Mouse (Mus musculus): ENCODE data around the gene Tmem14a.

Gene Tmem14a

GRCm38 (mm10) chr1:21248560-21249390, 30.4 kb downstream of the Tmem14a start:
- no peaks in the 10 kb centered on the region for H3K27me3 ChIP-seq (ENCODE audit: insufficient read depth, low read length)
- peaks cover 12% of the 10 kb centered on the region for H3K36me3 ChIP-seq (ENCODE audit: insufficient read depth, low read length)
- no peak overlapping the region for H3K4me3 ChIP-seq (replicated peaks; ENCODE audit: low read length)
- peaks cover 46% of the 10 kb centered on the region for H3K4me1 ChIP-seq (replicated peaks; ENCODE audit: low read depth, low read length)
- H3K9me3 ChIP-seq (ENCODE audit: low read length), result peaks cover 6% of the 10 kb centered on the region; the same call in 1 of the 2 replicates
- TF ChIP-seq POU5F1 (IDR thresholded peaks at IDR 0.05; ENCODE audit: borderline replicate concordance, low read length) (no peak), NANOG (IDR thresholded peaks at IDR 0.05; ENCODE audit: borderline replicate concordance, low read length) (no peak), CTCF (conservative IDR thresholded peaks at IDR 0.05; ENCODE audit: low read length) (no peak)

- Histone ChIP-seq H3K4me1 (replicated peaks; ENCODE audit: low read depth, low read length) (peaks cover 74% of the 10 kb centered on the region), H3K36me3 (ENCODE audit: insufficient read depth, low read length) (peaks cover 16% of the 10 kb centered on the region), H3K9me3 (ENCODE audit: low read length) (peaks cover 11% of the 10 kb centered on the region; the same call in 1 of the 2 replicates), H3K27me3 (ENCODE audit: insufficient read depth, low read length) (no peaks in the 10 kb centered on the region), H3K4me3 (replicated peaks; ENCODE audit: low read length) (no peak overlapping the region)
- TF ChIP-seq CTCF (conservative IDR thresholded peaks at IDR 0.05; ENCODE audit: low read length), result no peak
Measured at GRCm38 (mm10) chr1:21251661-21252060, 33.3 kb downstream of the Tmem14a start.

- Histone ChIP-seq H3K4me1 (replicated peaks; ENCODE audit: low read depth, low read length) (peaks cover 81% of the 10 kb centered on the region), H3K9me3 (ENCODE audit: low read length) (peaks cover 11% of the 10 kb centered on the region; the same call in 1 of the 2 replicates)
Measured at GRCm38 (mm10) chr1:21252566-21253302, 34.4 kb downstream of the Tmem14a start.

GRCm38 (mm10) chr1:21253303-21253650, 34.9 kb downstream of the Tmem14a start:
- H3K9me3 ChIP-seq (ENCODE audit: low read length), result peaks cover 11% of the 10 kb centered on the region; the same call in 1 of the 2 replicates
- H3K4me1 ChIP-seq (replicated peaks; ENCODE audit: low read depth, low read length), result peaks cover 81% of the 10 kb centered on the region
- peaks cover 16% of the 10 kb centered on the region for H3K36me3 ChIP-seq (ENCODE audit: insufficient read depth, low read length)
- H3K4me3 ChIP-seq (replicated peaks; ENCODE audit: low read length), result peak overlapping the region; percentile 27; the same call in 1 of the 2 replicates
- no peak for TF ChIP-seq CTCF (conservative IDR thresholded peaks at IDR 0.05; ENCODE audit: low read length)
- no peak for TF ChIP-seq POU5F1 (IDR thresholded peaks at IDR 0.05; ENCODE audit: borderline replicate concordance, low read length)
- H3K27me3 ChIP-seq (ENCODE audit: insufficient read depth, low read length), result no peaks in the 10 kb centered on the region

More at GRCm38 (mm10) chr1:21252566-21253302, 34.4 kb downstream of the Tmem14a start:
- Histone ChIP-seq H3K27me3 (ENCODE audit: insufficient read depth, low read length) (no peaks in the 10 kb centered on the region), H3K36me3 (ENCODE audit: insufficient read depth, low read length) (peaks cover 16% of the 10 kb centered on the region), H3K4me3 (replicated peaks; ENCODE audit: low read length) (no peak overlapping the region)
- no peak for TF ChIP-seq POU5F1 (IDR thresholded peaks at IDR 0.05; ENCODE audit: borderline replicate concordance, low read length)
- TF ChIP-seq CTCF (conservative IDR thresholded peaks at IDR 0.05; ENCODE audit: low read length), result no peak
- TF ChIP-seq NANOG (IDR thresholded peaks at IDR 0.05; ENCODE audit: borderline replicate concordance, low read length), result no peak

- no peaks in the 10 kb centered on the region for H3K27me3 ChIP-seq (ENCODE audit: insufficient read depth, low read length)
- peaks cover 79% of the 10 kb centered on the region for H3K4me1 ChIP-seq (replicated peaks; ENCODE audit: low read depth, low read length)
- H3K36me3 ChIP-seq (ENCODE audit: insufficient read depth, low read length), result peaks cover 16% of the 10 kb centered on the region
- peaks cover 11% of the 10 kb centered on the region; the same call in 1 of the 2 replicates for H3K9me3 ChIP-seq (ENCODE audit: low read length)
- H3K4me3 ChIP-seq (replicated peaks; ENCODE audit: low read length), result 0 out of 2 replicates have a peak overlapping the region, but pooled peaks have one; percentile 8
- TF ChIP-seq NANOG (IDR thresholded peaks at IDR 0.05; ENCODE audit: borderline replicate concordance, low read length) (peak; percentile 40; the same call in 1 of the 2 replicates), CTCF (conservative IDR thresholded peaks at IDR 0.05; ENCODE audit: low read length) (no peak)
Measured at GRCm38 (mm10) chr1:21253856-21254255, 35.5 kb downstream of the Tmem14a start.

- H3K9me3 ChIP-seq (ENCODE audit: low read length), result peaks cover 11% of the 10 kb centered on the region; the same call in 1 of the 2 replicates
- H3K36me3 ChIP-seq (ENCODE audit: insufficient read depth, low read length), result peaks cover 14% of the 10 kb centered on the region
- peak overlapping the region; percentile 45 for H3K4me3 ChIP-seq (replicated peaks; ENCODE audit: low read length)
- no peaks in the 10 kb centered on the region for H3K27me3 ChIP-seq (ENCODE audit: insufficient read depth, low read length)
- peaks cover 90% of the 10 kb centered on the region for H3K4me1 ChIP-seq (replicated peaks; ENCODE audit: low read depth, low read length)
- no peak for TF ChIP-seq POU5F1 (IDR thresholded peaks at IDR 0.05; ENCODE audit: borderline replicate concordance, low read length)
- TF ChIP-seq NANOG (IDR thresholded peaks at IDR 0.05; ENCODE audit: borderline replicate concordance, low read length), result no peak
- no peak for TF ChIP-seq CTCF (conservative IDR thresholded peaks at IDR 0.05; ENCODE audit: low read length)
Measured at GRCm38 (mm10) chr1:21255625-21256345, 37.4 kb downstream of the Tmem14a start.

GRCm38 (mm10) chr1:21256391-21256790, 38.0 kb downstream of the Tmem14a start:
- H3K9me3 ChIP-seq (ENCODE audit: low read length), result peaks cover 11% of the 10 kb centered on the region; the same call in 1 of the 2 replicates
- H3K27me3 ChIP-seq (ENCODE audit: insufficient read depth, low read length), result no peaks in the 10 kb centered on the region
- H3K4me1 ChIP-seq (replicated peaks; ENCODE audit: low read depth, low read length), result peaks cover 92% of the 10 kb centered on the region
- peak overlapping the region; percentile 45 for H3K4me3 ChIP-seq (replicated peaks; ENCODE audit: low read length)
- TF ChIP-seq POU5F1 (IDR thresholded peaks at IDR 0.05; ENCODE audit: borderline replicate concordance, low read length), result 0 out of 2 replicates have a peak, but pooled peaks have one; percentile 8
- TF ChIP-seq CTCF (conservative IDR thresholded peaks at IDR 0.05; ENCODE audit: low read length), result no peak
- H3K36me3 ChIP-seq (ENCODE audit: insufficient read depth, low read length), result peaks cover 11% of the 10 kb centered on the region

GRCm38 (mm10) chr1:21256871-21257270, 38.5 kb downstream of the Tmem14a start:
- Histone ChIP-seq H3K27me3 (ENCODE audit: insufficient read depth, low read length) (no peaks in the 10 kb centered on the region), H3K9me3 (ENCODE audit: low read length) (peaks cover 11% of the 10 kb centered on the region; the same call in 1 of the 2 replicates), H3K4me3 (replicated peaks; ENCODE audit: low read length) (peak overlapping the region; percentile 45), H3K36me3 (ENCODE audit: insufficient read depth, low read length) (peaks cover 11% of the 10 kb centered on the region), H3K4me1 (replicated peaks; ENCODE audit: low read depth, low read length) (peaks cover 89% of the 10 kb centered on the region)
- TF ChIP-seq POU5F1 (IDR thresholded peaks at IDR 0.05; ENCODE audit: borderline replicate concordance, low read length), result no peak
- no peak for TF ChIP-seq CTCF (conservative IDR thresholded peaks at IDR 0.05; ENCODE audit: low read length)
- TF ChIP-seq NANOG (IDR thresholded peaks at IDR 0.05; ENCODE audit: borderline replicate concordance, low read length), result no peak

Measured in E14TG2a.4 (cell line).